Mouse (Mus musculus): ENCODE results near the gene Spon1. TPM values are rescaled to one million over a fixed set of nuclear protein-coding genes. Genes with fewer than 3 reads are reported as not detected.

The Spon1 gene
- total and polyA plus RNA-seq, 3 experiments = not detected

GRCm38 (mm10) chr7:113924561-113924960 lies 158.8 kb downstream of the Spon1 start:
- Histone ChIP-seq H3K9me3 (replicated peaks; ENCODE audit: low read length) (peaks cover 4% of the 10 kb centered on the region), H3K27ac (ENCODE audit: insufficient read depth, low read depth) (no peak overlapping the region), H3K9ac (ENCODE audit: insufficient read depth, low read depth) (no peak overlapping the region), H3K27me3 (replicated peaks) (peaks cover 10% of the 10 kb centered on the region), H3K4me3 (replicated peaks in 1 of 3; ENCODE audit: low read depth in 2 of 3, low read length in 2 of 3, poor library complexity in 1 of 3) (no peak overlapping the region), H3K4me1 (ENCODE audit: control insufficient read depth in 1 of 2, insufficient read depth in 2 of 2) (no peaks in the 10 kb centered on the region), H3K36me3 (replicated peaks in 1 of 2; ENCODE audit: control insufficient read depth in 1 of 2, insufficient read depth in 1 of 2, low read length in 1 of 2) (no peaks in the 10 kb centered on the region), H3K4me2 (ENCODE audit: insufficient read depth, low read depth, poor library complexity, severe bottlenecking) (no peak overlapping the region), H3K79me2 (replicated peaks; ENCODE audit: control insufficient read depth, extremely low read depth, insufficient read depth, poor library complexity, severe bottlenecking) (no peaks in the 10 kb centered on the region)
- dilution Hi-C loops (cut with MboI; ENCODE audit: extremely low pct_ligation_motif_present, extremely low pct_unique_long_range_greater_than_20kb, low sequenced_read_pairs) = no loop called here
- in situ Hi-C loops (cut with MboI; ENCODE audit: low pct_ligation_motif_present, low pct_unique_long_range_greater_than_20kb, low sequenced_read_pairs) = no loop called here
- TF ChIP-seq NRF1 (IDR thresholded peaks at IDR 0.05; ENCODE audit: low read depth, low read length) (no peak), EP300 (IDR thresholded peaks at IDR 0.05; ENCODE audit: low read length) (no peak), IRF4 (IDR thresholded peaks at IDR 0.05; ENCODE audit: low read depth, low read length) (no peak), CHD1 (IDR thresholded peaks at IDR 0.05; ENCODE audit: low read depth, low read length) (no peak), TCF12 (IDR thresholded peaks at IDR 0.05; ENCODE audit: low read depth, low read length) (no peak), CHD2 (IDR thresholded peaks at IDR 0.05; ENCODE audit: low read length) (no peak), ZMIZ1 (IDR thresholded peaks at IDR 0.05; ENCODE audit: low read depth, low read length) (no peak), ELF1 (IDR thresholded peaks at IDR 0.05; ENCODE audit: low read depth, low read length) (no peak), MAZ (IDR thresholded peaks at IDR 0.05; ENCODE audit: low read depth, low read length) (no peak), RAD21 (IDR thresholded peaks at IDR 0.05; ENCODE audit: low read depth, low read length) (no peak), MEF2A (IDR thresholded peaks at IDR 0.05; ENCODE audit: borderline replicate concordance, low read depth, low read length) (no peak), ETS1 (conservative IDR thresholded peaks at IDR 0.05; ENCODE audit: low read depth, low read length) (no peak), HCFC1 (IDR thresholded peaks at IDR 0.05; ENCODE audit: low read depth, low read length) (no peak)
- no peak for DNase-seq (ENCODE audit: extremely low read depth)

- Histone ChIP-seq H3K9ac (ENCODE audit: insufficient read depth, low read depth) (no peak overlapping the region), H3K4me3 (replicated peaks in 1 of 3; ENCODE audit: low read depth in 2 of 3, low read length in 2 of 3, poor library complexity in 1 of 3) (no peak overlapping the region), H3K36me3 (replicated peaks in 1 of 2; ENCODE audit: control insufficient read depth in 1 of 2, insufficient read depth in 1 of 2, low read length in 1 of 2) (no peaks in the 10 kb centered on the region), H3K9me3 (replicated peaks; ENCODE audit: low read length) (no peaks in the 10 kb centered on the region), H3K4me1 (ENCODE audit: control insufficient read depth in 1 of 2, insufficient read depth in 2 of 2) (peaks cover 4 to 17% of the 10 kb centered on the region in 2 experiments), H3K27me3 (replicated peaks) (no peaks in the 10 kb centered on the region), H3K4me2 (ENCODE audit: insufficient read depth, low read depth, poor library complexity, severe bottlenecking) (peak overlapping the region; percentile 76), H3K79me2 (replicated peaks; ENCODE audit: control insufficient read depth, extremely low read depth, insufficient read depth, poor library complexity, severe bottlenecking) (no peaks in the 10 kb centered on the region), H3K27ac (ENCODE audit: insufficient read depth, low read depth) (no peak overlapping the region)
- DNase-seq (ENCODE audit: extremely low read depth) = peak; percentile 46
- TF ChIP-seq IRF4 (IDR thresholded peaks at IDR 0.05; ENCODE audit: low read depth, low read length) = 0 out of 2 replicates have a peak, but pooled peaks have one; percentile 20
- peak; percentile 65 for TF ChIP-seq BHLHE40 (IDR thresholded peaks at IDR 0.05; ENCODE audit: low read depth, low read length)
- no peak for TF ChIP-seq NELFE (IDR thresholded peaks at IDR 0.05; ENCODE audit: low read depth, low read length)
- dilution Hi-C loops (cut with MboI; ENCODE audit: extremely low pct_ligation_motif_present, extremely low pct_unique_long_range_greater_than_20kb, low sequenced_read_pairs) = no loop called here
- in situ Hi-C loops (cut with MboI; ENCODE audit: low pct_ligation_motif_present, low pct_unique_long_range_greater_than_20kb, low sequenced_read_pairs) = no loop called here
These were observed 185.1 kb downstream of the Spon1 start for GRCm38 (mm10) chr7:113950888-113951287.
